Mouse (Mus musculus): ENCODE results near the gene Dglucy. TPM values are rescaled to one million over a fixed set of nuclear protein-coding genes. Genes with fewer than 3 reads are reported as not detected.

The Dglucy gene
- polyA plus RNA-seq, 1 experiment: 3.2 TPM

GRCm38 (mm10) chr12:100887801-100888258 is 109.0 kb downstream of the Dglucy start:
- DNase-seq (ENCODE audit: low read depth): peak; percentile 70
- TF ChIP-seq CTCF (IDR thresholded peaks at IDR 0.05; ENCODE audit: borderline replicate concordance, extremely low read depth, insufficient read depth, insufficient read length) (no peak), POLR2A (IDR thresholded peaks at IDR 0.05; ENCODE audit: borderline replicate concordance, extremely low read depth, insufficient read depth, insufficient read length, poor library complexity, severe bottlenecking) (no peak)

- no peak for TF ChIP-seq POLR2A (IDR thresholded peaks at IDR 0.05; ENCODE audit: borderline replicate concordance, extremely low read depth, insufficient read depth, insufficient read length, poor library complexity, severe bottlenecking)
- no peak for TF ChIP-seq CTCF (IDR thresholded peaks at IDR 0.05; ENCODE audit: borderline replicate concordance, extremely low read depth, insufficient read depth, insufficient read length)
- DNase-seq (ENCODE audit: low read depth): no peak
Measured at GRCm38 (mm10) chr12:100890548-100890947, 111.7 kb downstream of the Dglucy start.

- TF ChIP-seq POLR2A (IDR thresholded peaks at IDR 0.05; ENCODE audit: borderline replicate concordance, extremely low read depth, insufficient read depth, insufficient read length, poor library complexity, severe bottlenecking): no peak
- TF ChIP-seq CTCF (IDR thresholded peaks at IDR 0.05; ENCODE audit: borderline replicate concordance, extremely low read depth, insufficient read depth, insufficient read length): no peak
- peak; percentile 64 for DNase-seq (ENCODE audit: low read depth)
Measured at GRCm38 (mm10) chr12:100895504-100895903, 116.6 kb downstream of the Dglucy start.

GRCm38 (mm10) chr12:100896661-100897060 is 117.8 kb downstream of the Dglucy start:
- TF ChIP-seq CTCF (IDR thresholded peaks at IDR 0.05; ENCODE audit: borderline replicate concordance, extremely low read depth, insufficient read depth, insufficient read length) (no peak), POLR2A (IDR thresholded peaks at IDR 0.05; ENCODE audit: borderline replicate concordance, extremely low read depth, insufficient read depth, insufficient read length, poor library complexity, severe bottlenecking) (no peak)
- DNase-seq (ENCODE audit: low read depth): peak; percentile 57

GRCm38 (mm10) chr12:100897736-100898650 is 119.1 kb downstream of the Dglucy start:
- DNase-seq (ENCODE audit: low read depth): peak; percentile 39

GRCm38 (mm10) chr12:100899111-100899640 is 120.3 kb downstream of the Dglucy start:
- DNase-seq (ENCODE audit: low read depth): peak; percentile 43
- TF ChIP-seq CTCF (IDR thresholded peaks at IDR 0.05; ENCODE audit: borderline replicate concordance, extremely low read depth, insufficient read depth, insufficient read length) (no peak), POLR2A (IDR thresholded peaks at IDR 0.05; ENCODE audit: borderline replicate concordance, extremely low read depth, insufficient read depth, insufficient read length, poor library complexity, severe bottlenecking) (no peak)

More at GRCm38 (mm10) chr12:100897736-100898650, 119.1 kb downstream of the Dglucy start:
- no peak for TF ChIP-seq CTCF (IDR thresholded peaks at IDR 0.05; ENCODE audit: borderline replicate concordance, extremely low read depth, insufficient read depth, insufficient read length)
- TF ChIP-seq POLR2A (IDR thresholded peaks at IDR 0.05; ENCODE audit: borderline replicate concordance, extremely low read depth, insufficient read depth, insufficient read length, poor library complexity, severe bottlenecking): no peak

GRCm38 (mm10) chr12:100900901-100901300 is 122.0 kb downstream of the Dglucy start:
- no peak for TF ChIP-seq POLR2A (IDR thresholded peaks at IDR 0.05; ENCODE audit: borderline replicate concordance, extremely low read depth, insufficient read depth, insufficient read length, poor library complexity, severe bottlenecking)
- no peak for TF ChIP-seq CTCF (IDR thresholded peaks at IDR 0.05; ENCODE audit: borderline replicate concordance, extremely low read depth, insufficient read depth, insufficient read length)
- no peak for DNase-seq (ENCODE audit: low read depth)

GRCm38 (mm10) chr12:100901386-100901785 is 122.5 kb downstream of the Dglucy start:
- TF ChIP-seq CTCF (IDR thresholded peaks at IDR 0.05; ENCODE audit: borderline replicate concordance, extremely low read depth, insufficient read depth, insufficient read length) (no peak), POLR2A (IDR thresholded peaks at IDR 0.05; ENCODE audit: borderline replicate concordance, extremely low read depth, insufficient read depth, insufficient read length, poor library complexity, severe bottlenecking) (no peak)
- no peak for DNase-seq (ENCODE audit: low read depth)

- no peak for TF ChIP-seq CTCF (IDR thresholded peaks at IDR 0.05; ENCODE audit: borderline replicate concordance, extremely low read depth, insufficient read depth, insufficient read length)
- DNase-seq (ENCODE audit: low read depth): no peak
Measured at GRCm38 (mm10) chr12:100903761-100904160, 124.9 kb downstream of the Dglucy start.

- DNase-seq (ENCODE audit: low read depth): no peak
- TF ChIP-seq CTCF (IDR thresholded peaks at IDR 0.05; ENCODE audit: borderline replicate concordance, extremely low read depth, insufficient read depth, insufficient read length): no peak
Measured at GRCm38 (mm10) chr12:100906861-100907260, 128.0 kb downstream of the Dglucy start.

- DNase-seq (ENCODE audit: low read depth): no peak
- TF ChIP-seq CTCF (IDR thresholded peaks at IDR 0.05; ENCODE audit: borderline replicate concordance, extremely low read depth, insufficient read depth, insufficient read length) (no peak), POLR2A (IDR thresholded peaks at IDR 0.05; ENCODE audit: borderline replicate concordance, extremely low read depth, insufficient read depth, insufficient read length, poor library complexity, severe bottlenecking) (no peak)
Measured at GRCm38 (mm10) chr12:100907598-100908297, 128.9 kb downstream of the Dglucy start, which contains the start of gene Gpr68. TSS of gene Gpr68 (minus strand) at chr12:100908198.
